Mouse (Mus musculus) hindbrain, embryonic 16.5 days (tissue): ENCODE data around the gene Ifitm6. TPM values are rescaled to one million over a fixed set of nuclear protein-coding genes. Genes with fewer than 3 reads are reported as not detected.
"Not testable (repeated sequence)": the region's sequence is repeated elsewhere in the genome, so short reads cannot be mapped to it uniquely, and the experiment has no call there.

Experiments used
- ATAC-seq: fragments of 200-750 bp; cut with Nextera tagmentation; 2 replicates; pipeline ENCODE4 v1.8.0; 2017; ENCODE audit warnings: moderate TSS enrichment, moderate library complexity
- H3K27ac ChIP-seq: fragments of 300-500 bp; sonication (generic); 2 replicates; pipeline ENCODE4 v1.5.1; 2014; ENCODE audit warnings: low read depth, mild to moderate bottlenecking, control low read depth, low read length, moderate library complexity
- H3K27me3 ChIP-seq: fragments of 300-500 bp; sonication (generic); replicated peaks from 2 replicates; pipeline ENCODE4 v1.6.1; 2014; ENCODE audit warnings: low read length; ENCODE audit not compliant: control insufficient read depth, insufficient read depth
- H3K36me3 ChIP-seq: fragments of 300-500 bp; sonication (generic); 2 replicates; pipeline ENCODE4 v1.6.1; 2014; ENCODE audit warnings: mild to moderate bottlenecking, low read length, moderate library complexity, mixed read lengths; ENCODE audit not compliant: control insufficient read depth, insufficient read depth
- H3K4me1 ChIP-seq: fragments of 300-500 bp; sonication (generic); 2 replicates; pipeline ENCODE4 v1.6.1; 2014; ENCODE audit warnings: low read depth, low read length; ENCODE audit not compliant: control insufficient read depth, insufficient read depth
- H3K4me2 ChIP-seq: fragments of 300-500 bp; sonication (generic); 2 replicates; pipeline ENCODE4 v1.6.1; 2014; ENCODE audit warnings: mild to moderate bottlenecking, low read length, control low read depth, moderate library complexity
- H3K4me3 ChIP-seq: fragments of 300-500 bp; sonication (generic); 2 replicates; pipeline ENCODE4 v1.5.1; 2014; ENCODE audit warnings: mild to moderate bottlenecking, low read length, control low read depth, moderate library complexity
- H3K9ac ChIP-seq: fragments of 300-500 bp; sonication (generic); 2 replicates; pipeline ENCODE4 v1.6.1; 2014; ENCODE audit warnings: low read depth, mild to moderate bottlenecking, control low read depth, low read length, moderate library complexity
- H3K9me3 ChIP-seq: fragments of 300-500 bp; sonication (generic); 2 replicates; pipeline ENCODE4 v1.6.1; 2014; ENCODE audit warnings: mild to moderate bottlenecking, low read length, moderate library complexity; ENCODE audit not compliant: control insufficient read depth
- WGBS: fragments of 180-500 bp; shearing (Covaris S2); extraction: QIAGEN DNeasy Blood & Tissue Kit; methylation state at CpG from one replicate; pipeline ENCODE4 v1.1.7; 2014; 5-methylcytosine and 5-hydroxymethylcytosine counted together
- polyA plus RNA-seq: library from polyadenylated mRNA; unstranded; fragments of >200 nt; fragmentation: Nextera tagmentation; extraction: Ambion mirVana; gene quantifications from 2 replicates; pipeline ENCODE4 v1.2.1, GENCODE M21; 2015

Ifitm6 gene
- polyA plus RNA-seq, result 0.83 and 1.3 TPM in 2 replicates

GRCm38 (mm10) chr7:141017824-141018223, at the start of gene Ifitm6:
Gene Ifitm6, minus strand, starts transcription at chr7:141017924.
- not testable (repeated sequence) for H3K9ac ChIP-seq, H3K27ac ChIP-seq, H3K4me3 ChIP-seq, H3K4me2 ChIP-seq, H3K27me3 ChIP-seq, H3K4me1 ChIP-seq, H3K36me3 ChIP-seq, ATAC-seq, H3K9me3 ChIP-seq
- 100% methylated on average over 1 of the region's 1 CpGs for WGBS

GRCm38 (mm10) chr7:141064576-141064975, 46.9 kb upstream of the Ifitm6 start:
- H3K4me2 ChIP-seq, result no peak overlapping the region
- no peak for ATAC-seq
- no peaks in the 10 kb centered on the region for H3K9me3 ChIP-seq
- H3K4me3 ChIP-seq, result no peak overlapping the region
- peaks cover 39% of the 10 kb centered on the region for H3K36me3 ChIP-seq
- H3K27ac ChIP-seq, result no peak overlapping the region
- H3K4me1 ChIP-seq, result peaks cover 19% of the 10 kb centered on the region
- no peak overlapping the region for H3K9ac ChIP-seq
- WGBS, result 88% methylated on average over 7 of the region's 7 CpGs
- no peaks in the 10 kb centered on the region for H3K27me3 ChIP-seq

DNA sequence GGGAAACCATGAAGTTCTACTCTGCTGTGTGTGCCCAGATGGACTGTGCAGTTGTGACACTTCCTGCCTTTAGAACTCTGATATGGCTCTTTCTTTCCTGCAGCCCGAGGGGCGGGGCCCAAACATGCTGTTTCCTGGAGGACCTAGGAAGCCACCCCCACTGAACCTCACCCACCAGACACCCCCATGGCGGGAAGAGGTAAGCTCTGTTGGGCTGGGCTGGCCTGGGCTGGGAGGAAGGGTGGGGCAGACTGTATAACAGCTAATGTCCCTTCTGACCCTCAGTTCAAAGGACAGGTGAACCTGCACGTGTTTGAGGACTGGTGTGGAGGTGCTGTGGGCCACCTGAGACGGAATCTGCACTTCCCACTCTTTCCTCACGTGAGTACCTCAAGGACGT, 46.5 kb upstream of the Ifitm6 start:
- H3K4me2 ChIP-seq, result no peak overlapping the region
- WGBS, result 85% methylated on average over 7 of the region's 7 CpGs
- no peak for ATAC-seq

GRCm38 (mm10) chr7:141063353-141063752, 45.6 kb upstream of the Ifitm6 start:
- no peaks in the 10 kb centered on the region for H3K9me3 ChIP-seq
- no peak overlapping the region for H3K4me3 ChIP-seq
- no peak overlapping the region for H3K9ac ChIP-seq
- no peak overlapping the region for H3K4me2 ChIP-seq
- no peak overlapping the region for H3K27ac ChIP-seq
- ATAC-seq, result no peak
- H3K36me3 ChIP-seq, result peaks cover 36% of the 10 kb centered on the region
- no peaks in the 10 kb centered on the region for H3K27me3 ChIP-seq
- H3K4me1 ChIP-seq, result peaks cover 18% of the 10 kb centered on the region
- WGBS, result 93% methylated on average over 3 of the region's 3 CpGs

More for the DNA sequence above, 46.5 kb upstream of the Ifitm6 start:
- peaks cover 18% of the 10 kb centered on the region for H3K4me1 ChIP-seq
- no peak overlapping the region for H3K4me3 ChIP-seq
- H3K36me3 ChIP-seq, result peaks cover 39% of the 10 kb centered on the region
- no peak overlapping the region for H3K27ac ChIP-seq
- H3K9me3 ChIP-seq, result no peaks in the 10 kb centered on the region
- no peaks in the 10 kb centered on the region for H3K27me3 ChIP-seq
- H3K9ac ChIP-seq, result no peak overlapping the region

GRCm38 (mm10) chr7:141062525-141062924, 44.8 kb upstream of the Ifitm6 start:
- ATAC-seq, result no peak
- H3K27me3 ChIP-seq, result no peaks in the 10 kb centered on the region
- peaks cover 29% of the 10 kb centered on the region for H3K36me3 ChIP-seq
- WGBS, result 53% methylated on average over 7 of the region's 7 CpGs
- H3K4me3 ChIP-seq, result peak overlapping the region; percentile 3; the same call in 1 of the 2 replicates
- no peaks in the 10 kb centered on the region for H3K9me3 ChIP-seq
- H3K4me2 ChIP-seq, result peak overlapping the region; percentile 84
- 0 out of 2 replicates have a peak overlapping the region, but pooled peaks have one; percentile 8 for H3K9ac ChIP-seq
- no peak overlapping the region; the same call in 1 of the 2 replicates for H3K27ac ChIP-seq
- peaks cover 18% of the 10 kb centered on the region for H3K4me1 ChIP-seq

- H3K27ac ChIP-seq, result peak overlapping the region; percentile 91
- H3K36me3 ChIP-seq, result peaks cover 23% of the 10 kb centered on the region
- peak overlapping the region; percentile 94 for H3K4me3 ChIP-seq
- ATAC-seq, result peak; percentile 53
- WGBS, result under 1% methylated on average over 37 of the region's 37 CpGs
- peaks cover 18% of the 10 kb centered on the region for H3K4me1 ChIP-seq
- H3K4me2 ChIP-seq, result peak overlapping the region; percentile 84
- H3K9me3 ChIP-seq, result no peaks in the 10 kb centered on the region
- H3K27me3 ChIP-seq, result no peaks in the 10 kb centered on the region
- H3K9ac ChIP-seq, result peak overlapping the region; percentile 99
Measured at GRCm38 (mm10) chr7:141061269-141061692, 43.6 kb upstream of the Ifitm6 start.

GRCm38 (mm10) chr7:141060426-141061242, 42.9 kb upstream of the Ifitm6 start, which contains the start of gene B4galnt4:
Gene B4galnt4, plus strand, starts transcription at chr7:141061104.
- peak within 1 kb of the TSS; percentile 94 for H3K4me3 ChIP-seq
- WGBS, result under 1% methylated on average over 58 of the region's 72 CpGs

GRCm38 (mm10) chr7:141059929-141060328, 42.2 kb upstream of the Ifitm6 start:
- no peaks in the 10 kb centered on the region for H3K9me3 ChIP-seq
- H3K9ac ChIP-seq, result peak overlapping the region; percentile 99
- WGBS, result 56% methylated on average over 2 of the region's 2 CpGs
- H3K4me2 ChIP-seq, result peak overlapping the region; percentile 84
- peaks cover 11% of the 10 kb centered on the region for H3K36me3 ChIP-seq
- H3K27ac ChIP-seq, result peak overlapping the region; percentile 91
- H3K4me3 ChIP-seq, result peak overlapping the region; percentile 94
- peaks cover 18% of the 10 kb centered on the region for H3K4me1 ChIP-seq
- peak; percentile 8; the same call in 1 of the 2 replicates for ATAC-seq
- no peaks in the 10 kb centered on the region for H3K27me3 ChIP-seq

More at GRCm38 (mm10) chr7:141060426-141061242, 42.9 kb upstream of the Ifitm6 start, which contains the start of gene B4galnt4:
- Histone ChIP-seq H3K9ac (peak within 1 kb of the TSS; percentile 99), H3K27me3 (no peaks in the 10 kb centered on the region), H3K9me3 (no peaks in the 10 kb centered on the region), H3K4me2 (peak within 1 kb of the TSS; percentile 84), H3K36me3 (peaks cover 17% of the 10 kb centered on the region), H3K4me1 (peaks cover 18% of the 10 kb centered on the region), H3K27ac (peak within 1 kb of the TSS; percentile 91)
- peak; percentile 98 for ATAC-seq

- Histone ChIP-seq H3K4me2 (no peak overlapping the region), H3K27me3 (no peaks in the 10 kb centered on the region), H3K9me3 (no peaks in the 10 kb centered on the region), H3K36me3 (peaks cover under 1% of the 10 kb centered on the region; the same call in 1 of the 2 replicates), H3K9ac (no peak overlapping the region), H3K4me1 (peaks cover 18% of the 10 kb centered on the region), H3K4me3 (no peak overlapping the region), H3K27ac (no peak overlapping the region)
- 94% methylated on average over 14 of the region's 14 CpGs for WGBS
- ATAC-seq, result no peak
Measured at GRCm38 (mm10) chr7:141058601-141059341, 41.0 kb upstream of the Ifitm6 start.
